Comparison of ENCODE assay signal across 12 mouse cellular contexts in the genomic region with DNA sequence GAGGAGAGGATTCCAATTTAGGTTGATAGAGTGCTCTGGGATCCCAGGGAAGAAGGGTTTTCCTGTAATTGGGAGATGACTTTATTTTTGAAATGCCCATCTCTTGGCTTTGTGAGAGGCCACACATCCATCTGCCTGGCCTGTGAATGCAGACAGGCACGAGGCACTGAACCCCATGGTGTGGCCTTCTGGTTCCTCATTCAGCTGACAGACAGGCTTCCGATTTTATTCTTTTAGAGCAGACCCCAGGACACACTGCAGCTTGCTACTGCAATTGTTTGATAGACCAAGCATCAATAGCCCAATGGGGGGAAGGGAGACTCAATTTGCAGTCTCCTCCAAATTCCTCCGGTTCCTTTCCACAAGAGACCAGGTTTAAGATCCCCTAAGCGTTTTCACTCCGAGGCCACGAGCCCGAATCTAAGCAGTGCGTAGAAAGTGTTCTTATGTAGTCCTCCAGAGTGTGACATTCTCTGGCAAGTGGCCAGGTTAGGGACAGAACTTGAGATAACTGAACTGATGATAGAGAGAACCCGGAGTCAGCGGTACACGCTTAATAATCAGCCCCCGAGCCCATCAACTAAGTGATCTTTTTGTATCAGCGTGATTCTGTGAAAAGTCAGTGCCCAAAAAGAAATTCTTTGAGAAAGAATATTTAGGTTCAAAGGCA.
A peak's percentile ranks its signal among the peaks of the same experiment; 100 is the strongest.
DNase-seq lines count a peak whose midpoint lies in the region; ATAC-seq and TF ChIP-seq lines count a peak whose summit lies in the region.
"Had no signal": no experiment of that assay in that cellular context is flagged by ENCODE, and none has a peak within 500 bp of the region (broad histone marks: within the 10 kb centered on the region; RNA-seq: fewer than 3 reads in every experiment).

No protein-coding gene starts in this region.

- H3K4me1 ChIP-seq in hindbrain, embryonic 16.5 days (ENCODE audit: control insufficient read depth, insufficient read depth, low read depth, low read length): peaks cover 4% of the 10 kb centered on the region
- H3K4me1 ChIP-seq: limb, embryonic 10.5 days had no signal

- H3K36me3 ChIP-seq in hindbrain, embryonic 16.5 days (ENCODE audit: control insufficient read depth, insufficient read depth, low read length): no peaks in the 10 kb centered on the region
- H3K36me3 ChIP-seq: limb, embryonic 10.5 days had no signal

- intact Hi-C loops in heart, postnatal 10 days (cut with DNase I): no loop called here

- no peak overlapping the region for H3K9ac ChIP-seq in hindbrain, embryonic 16.5 days (ENCODE audit: low read depth, low read length)

- DNase-seq in cerebellum, postnatal 10 days: peak; percentile 62 to 73
- DNase-seq in cerebellum, adult 11-12 months: no peak
- peak; percentile 2 to 7 for DNase-seq in heart, postnatal 10 days
- no peak for DNase-seq in heart, adult 9 months (ENCODE audit: low spot score in 2 of 2)
- DNase-seq in brain, embryonic 14.5 days (ENCODE audit: low read depth): peak; percentile 77
- no peak for DNase-seq in layer of hippocampus, postnatal 25 days (ENCODE audit: extremely low spot score in 1 of 2, low spot score in 1 of 2)
- DNase-seq in gastrocnemius, postnatal 10 days: no peak
- DNase-seq: cerebellum, adult 9-10 months; gastrocnemius, postnatal 14 days had no signal

- TF ChIP-seq CTCF in brain, embryonic 14.5 days (IDR thresholded peaks at IDR 0.05; ENCODE audit: borderline replicate concordance, extremely low read depth, insufficient read depth, insufficient read length): no peak

- no peak overlapping the region for H3K4me2 ChIP-seq in hindbrain, embryonic 16.5 days (ENCODE audit: low read length)

- no peaks in the 10 kb centered on the region; the same call in 1 of the 2 replicates for H3K27me3 ChIP-seq in hindbrain, embryonic 16.5 days (replicated peaks; ENCODE audit: control insufficient read depth, insufficient read depth, low read length)

- ATAC-seq in hindbrain, embryonic 16.5 days: no peak
- ATAC-seq: intestine, postnatal 0 days had no signal

- WGBS in hindbrain, embryonic 16.5 days: 23% methylated on average over 13 of the region's 13 CpGs

- H3K27ac ChIP-seq in hindbrain, embryonic 16.5 days (ENCODE audit: low read depth, low read length): 0 out of 2 replicates have a peak overlapping the region, but pooled peaks have one; percentile 4
- H3K27ac ChIP-seq: limb, embryonic 10.5 days had no signal

- no peak overlapping the region for H3K4me3 ChIP-seq in hindbrain, embryonic 16.5 days (ENCODE audit: low read length)
- H3K4me3 ChIP-seq: limb, embryonic 10.5 days had no signal

- no peaks in the 10 kb centered on the region for H3K9me3 ChIP-seq in hindbrain, embryonic 16.5 days (ENCODE audit: control insufficient read depth, low read length)
- H3K9me3 ChIP-seq: limb, embryonic 10.5 days had no signal

- TF ChIP-seq POLR2A in brain, embryonic 14.5 days (IDR thresholded peaks at IDR 0.05; ENCODE audit: borderline replicate concordance, extremely low read depth, insufficient read depth, insufficient read length, poor library complexity, severe bottlenecking): no peak

Comparison
In these comparisons a context has a peak if more than half of its experiments do, and no peak if none do; other contexts are left out.
1. DNase-seq: peak in cerebellum, postnatal 10 days (2 of 2), heart, postnatal 10 days (2 of 2) and brain, embryonic 14.5 days (single experiment); none in cerebellum, adult 11-12 months (single experiment), heart, adult 9 months (0 of 2), layer of hippocampus, postnatal 25 days (0 of 2) and gastrocnemius, postnatal 10 days (single experiment).